Mouse (Mus musculus) midbrain, embryonic 13.5 days (tissue): ENCODE measurements at regions not wholly inside any gene's neighbourhood (a gene's known extent, or its start where the extent isn't known, plus 50 kb on each side); places are given as distances from the start of the nearest gene placed in this dataset.

Experiments
- ATAC-seq: fragments of 200-750 bp; cut with Nextera tagmentation; 2 replicates; pipeline ENCODE4 v1.8.0; 2017; ENCODE audit warnings: mild to moderate bottlenecking, moderate TSS enrichment, moderate library complexity
- H3K27ac ChIP-seq: fragments of 300-500 bp; sonication (generic); 2 replicates; pipeline ENCODE4 v1.5.1; 2015; ENCODE audit warnings: inconsistent platforms, mild to moderate bottlenecking, moderate library complexity
- H3K27me3 ChIP-seq: fragments of 300-500 bp; sonication (generic); 2 replicates; pipeline ENCODE4 v1.6.1; 2015; ENCODE audit warnings: mild to moderate bottlenecking, inconsistent platforms
- H3K36me3 ChIP-seq: fragments of 300-500 bp; sonication (generic); 2 replicates; pipeline ENCODE4 v1.6.1; 2015; ENCODE audit warnings: mild to moderate bottlenecking, inconsistent platforms
- H3K4me1 ChIP-seq: fragments of 300-500 bp; sonication (generic); replicated peaks from 2 replicates; pipeline ENCODE4 v1.6.1; 2015; ENCODE audit warnings: inconsistent platforms
- H3K4me2 ChIP-seq: fragments of 300-500 bp; sonication (generic); replicated peaks from 2 replicates; pipeline ENCODE4 v1.6.1; 2015; ENCODE audit warnings: moderate library complexity, mild to moderate bottlenecking, inconsistent platforms
- H3K4me3 ChIP-seq: fragments of 300-500 bp; sonication (generic); replicated peaks from 2 replicates; pipeline ENCODE4 v1.5.1; 2015; ENCODE audit warnings: mild to moderate bottlenecking, inconsistent platforms
- H3K9ac ChIP-seq: fragments of 300-500 bp; sonication (generic); replicated peaks from 2 replicates; pipeline ENCODE4 v1.6.1; 2015; ENCODE audit warnings: mild to moderate bottlenecking, inconsistent platforms
- H3K9me3 ChIP-seq: fragments of 300-500 bp; sonication (generic); 2 replicates; pipeline ENCODE4 v1.6.1; 2016; ENCODE audit warnings: mild to moderate bottlenecking, inconsistent platforms
- WGBS: fragments of 180-500 bp; shearing (Covaris S2); methylation state at CpG from one replicate; pipeline ENCODE4 v1.1.7; 2015; 5-methylcytosine and 5-hydroxymethylcytosine counted together

DNA sequence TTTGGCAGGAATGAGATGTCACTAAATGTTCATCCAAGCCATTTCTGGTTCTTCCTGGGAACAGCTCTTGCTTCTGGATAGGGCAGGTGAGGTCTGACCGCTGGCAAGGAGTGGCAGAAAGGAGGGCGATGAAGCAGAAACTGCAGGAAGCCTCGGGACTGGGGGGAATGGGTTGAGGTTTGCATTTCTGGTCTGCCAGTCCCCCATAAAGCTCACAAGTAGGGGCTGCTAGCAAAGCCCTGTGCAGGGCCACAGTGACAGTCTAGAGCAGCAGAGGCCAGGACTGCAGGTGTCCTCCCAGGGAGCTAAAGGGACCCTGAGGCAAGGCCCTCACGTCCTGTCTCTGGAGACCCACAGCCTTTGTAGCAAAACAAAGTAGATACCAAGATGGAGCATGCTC, 280.7 kb downstream of the Uaca start:
- no peaks in the 10 kb centered on the region for H3K36me3 ChIP-seq
- no peak overlapping the region for H3K9ac ChIP-seq
- no peak overlapping the region for H3K4me2 ChIP-seq
- WGBS: 71% methylated on average over 4 of the region's 4 CpGs
- H3K4me3 ChIP-seq: no peak overlapping the region
- ATAC-seq: no peak
- H3K4me1 ChIP-seq: peaks cover 18% of the 10 kb centered on the region
- H3K27ac ChIP-seq: no peak overlapping the region
- peaks cover 12% of the 10 kb centered on the region; the same call in 1 of the 2 replicates for H3K27me3 ChIP-seq
- H3K9me3 ChIP-seq: no peaks in the 10 kb centered on the region

GRCm38 (mm10) chr9:61077181-61077580, 282.8 kb downstream of the Uaca start:
- no peaks in the 10 kb centered on the region for H3K9me3 ChIP-seq
- H3K4me3 ChIP-seq: no peak overlapping the region
- no peaks in the 10 kb centered on the region for H3K36me3 ChIP-seq
- peaks cover 11% of the 10 kb centered on the region for H3K4me1 ChIP-seq
- ATAC-seq: no peak
- no peak overlapping the region for H3K9ac ChIP-seq
- H3K4me2 ChIP-seq: no peak overlapping the region
- no peak overlapping the region for H3K27ac ChIP-seq
- H3K27me3 ChIP-seq: peaks cover 12% of the 10 kb centered on the region; the same call in 1 of the 2 replicates
- WGBS: 65% methylated on average over 2 of the region's 2 CpGs

- Histone ChIP-seq H3K9ac (no peak overlapping the region), H3K9me3 (no peaks in the 10 kb centered on the region), H3K4me3 (no peak overlapping the region), H3K27ac (no peak overlapping the region), H3K36me3 (no peaks in the 10 kb centered on the region), H3K4me1 (peaks cover 17% of the 10 kb centered on the region), H3K4me2 (no peak overlapping the region), H3K27me3 (peaks cover 12% of the 10 kb centered on the region; the same call in 1 of the 2 replicates)
- ATAC-seq: no peak
- WGBS: 73% methylated on average over 4 of the region's 4 CpGs
Observed at GRCm38 (mm10) chr9:61077807-61078206, 283.5 kb downstream of the Uaca start.

- 6% methylated on average over 16 of the region's 16 CpGs for WGBS
- Histone ChIP-seq H3K4me3 (no peak overlapping the region), H3K9ac (0 out of 2 replicates have a peak overlapping the region, but pooled peaks have one; percentile 16), H3K36me3 (no peaks in the 10 kb centered on the region), H3K4me2 (peak overlapping the region; percentile 9; the same call in 1 of the 2 replicates), H3K27ac (peak overlapping the region; percentile 78), H3K4me1 (peaks cover 22% of the 10 kb centered on the region), H3K27me3 (peaks cover 3% of the 10 kb centered on the region), H3K9me3 (no peaks in the 10 kb centered on the region)
- peak; percentile 87 for ATAC-seq
Observed at GRCm38 (mm10) chr9:61081474-61082021, 287.2 kb downstream of the Uaca start.

GRCm38 (mm10) chr9:61084655-61085230, 287.4 kb upstream of the Tle3 start:
- H3K4me2 ChIP-seq: no peak overlapping the region
- H3K9me3 ChIP-seq: no peaks in the 10 kb centered on the region
- no peak overlapping the region for H3K4me3 ChIP-seq
- H3K27ac ChIP-seq: no peak overlapping the region
- WGBS: 74% methylated on average over 13 of the region's 13 CpGs
- H3K4me1 ChIP-seq: peaks cover 22% of the 10 kb centered on the region
- H3K9ac ChIP-seq: no peak overlapping the region
- H3K36me3 ChIP-seq: no peaks in the 10 kb centered on the region
- peaks cover under 1% of the 10 kb centered on the region for H3K27me3 ChIP-seq
- ATAC-seq: no peak

DNA sequence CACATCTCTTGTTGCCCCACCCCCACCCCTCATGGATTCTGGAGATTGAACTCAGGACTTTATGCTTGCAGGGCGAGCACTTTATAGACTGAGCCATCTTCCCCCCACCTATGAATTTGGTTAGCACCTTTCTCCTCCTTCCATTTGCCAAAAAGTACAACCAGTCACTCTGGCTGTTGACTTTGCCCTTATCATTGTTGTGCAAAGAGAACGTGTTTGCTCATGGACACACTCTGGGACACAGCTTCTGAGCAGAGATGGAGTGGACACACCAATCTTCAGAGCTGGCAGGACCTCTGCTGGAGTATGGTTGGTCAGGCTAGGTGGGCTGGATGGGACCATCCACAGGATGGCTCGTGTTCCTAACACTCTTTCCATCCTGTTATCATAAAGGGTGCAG, 285.1 kb upstream of the Tle3 start:
- Histone ChIP-seq H3K9me3 (no peaks in the 10 kb centered on the region), H3K4me1 (peaks cover 13% of the 10 kb centered on the region), H3K4me2 (no peak overlapping the region), H3K36me3 (no peaks in the 10 kb centered on the region), H3K4me3 (no peak overlapping the region), H3K9ac (no peak overlapping the region), H3K27ac (no peak overlapping the region), H3K27me3 (peaks cover 3% of the 10 kb centered on the region)
- ATAC-seq: no peak
- 90% methylated on average over 3 of the region's 3 CpGs for WGBS

GRCm38 (mm10) chr9:61089066-61089686, 283.0 kb upstream of the Tle3 start:
- Histone ChIP-seq H3K9me3 (no peaks in the 10 kb centered on the region), H3K27me3 (peaks cover 3% of the 10 kb centered on the region; the same call in 1 of the 2 replicates), H3K4me2 (no peak overlapping the region), H3K4me1 (0 out of 2 replicates have a peak, but pooled peaks cover 3% of the 10 kb centered on the region), H3K36me3 (no peaks in the 10 kb centered on the region), H3K27ac (no peak overlapping the region), H3K4me3 (no peak overlapping the region), H3K9ac (no peak overlapping the region)
- no peak for ATAC-seq
- 88% methylated on average over 2 of the region's 2 CpGs for WGBS

GRCm38 (mm10) chr9:61091036-61091435, 281.1 kb upstream of the Tle3 start:
- Histone ChIP-seq H3K9ac (no peak overlapping the region), H3K27me3 (0 out of 2 replicates have a peak, but pooled peaks cover 3% of the 10 kb centered on the region), H3K4me3 (no peak overlapping the region), H3K4me2 (no peak overlapping the region), H3K27ac (no peak overlapping the region), H3K9me3 (no peaks in the 10 kb centered on the region), H3K36me3 (no peaks in the 10 kb centered on the region), H3K4me1 (no peaks in the 10 kb centered on the region)
- ATAC-seq: no peak
- 94% methylated on average over 2 of the region's 2 CpGs for WGBS

DNA sequence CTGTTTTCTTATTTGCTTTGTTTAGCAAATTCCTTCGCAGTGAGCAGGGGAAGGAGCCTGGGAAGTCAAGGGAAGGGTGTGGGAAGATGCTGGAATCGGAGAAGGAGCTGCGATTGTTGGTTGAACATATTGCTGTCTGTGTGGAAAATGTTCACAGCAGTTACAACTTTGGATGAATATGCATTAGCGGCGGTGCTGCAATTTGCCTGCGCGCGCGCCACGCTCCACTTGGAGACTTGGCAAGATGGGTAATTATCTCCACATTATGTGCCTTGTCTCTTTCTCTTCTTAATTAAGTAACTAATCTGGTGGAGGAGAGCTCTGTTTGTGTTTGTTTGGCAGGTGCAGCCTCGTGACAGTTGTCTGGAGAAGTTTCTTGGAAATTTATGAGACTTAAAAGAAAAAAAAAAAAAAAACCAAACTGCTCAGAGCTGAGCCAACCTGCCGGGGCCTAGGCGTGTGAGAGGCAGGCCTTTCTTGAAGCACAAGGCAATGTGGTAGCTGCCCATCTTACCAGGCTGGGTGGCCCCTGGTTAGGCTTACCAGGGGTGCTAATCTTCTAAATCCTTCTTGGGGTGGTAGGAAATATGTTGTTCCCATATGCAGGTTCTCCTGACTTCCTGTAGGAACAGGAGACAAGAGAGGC, 279.2 kb upstream of the Tle3 start:
- WGBS: 85% methylated on average over 13 of the region's 13 CpGs
- no peak for ATAC-seq
- Histone ChIP-seq H3K4me2 (no peak overlapping the region), H3K36me3 (no peaks in the 10 kb centered on the region), H3K27me3 (0 out of 2 replicates have a peak, but pooled peaks cover 3% of the 10 kb centered on the region), H3K9ac (no peak overlapping the region), H3K4me3 (no peak overlapping the region), H3K9me3 (no peaks in the 10 kb centered on the region), H3K4me1 (no peaks in the 10 kb centered on the region), H3K27ac (no peak overlapping the region)

- H3K27me3 ChIP-seq: 0 out of 2 replicates have a peak, but pooled peaks cover 4% of the 10 kb centered on the region
- no peaks in the 10 kb centered on the region for H3K4me1 ChIP-seq
- H3K4me2 ChIP-seq: no peak overlapping the region
- no peaks in the 10 kb centered on the region for H3K9me3 ChIP-seq
- H3K9ac ChIP-seq: no peak overlapping the region
- 91% methylated on average over 2 of the region's 2 CpGs for WGBS
- no peak for ATAC-seq
- H3K27ac ChIP-seq: no peak overlapping the region
- no peak overlapping the region for H3K4me3 ChIP-seq
- H3K36me3 ChIP-seq: no peaks in the 10 kb centered on the region
Observed at GRCm38 (mm10) chr9:61095069-61095775, 276.9 kb upstream of the Tle3 start.

- Histone ChIP-seq H3K36me3 (no peaks in the 10 kb centered on the region), H3K4me2 (peak overlapping the region; percentile 9; the same call in 1 of the 2 replicates), H3K27ac (peak overlapping the region; percentile 76), H3K4me3 (no peak overlapping the region), H3K9ac (no peak overlapping the region), H3K4me1 (peaks cover 38% of the 10 kb centered on the region), H3K9me3 (no peaks in the 10 kb centered on the region), H3K27me3 (peaks cover 12% of the 10 kb centered on the region)
- ATAC-seq: peak; percentile 77
- 12% methylated on average over 7 of the region's 7 CpGs for WGBS
Observed at GRCm38 (mm10) chr9:61101741-61102450, 270.3 kb upstream of the Tle3 start.
